Mouse (Mus musculus) ES-E14 (cell line): ENCODE data around the gene Slc30a3. TPM values are rescaled to one million over a fixed set of nuclear protein-coding genes. Genes with fewer than 3 reads are reported as not detected.

ENCODE experiments used
- DNase-seq: peaks from one replicate; pipeline ENCODE4 v3.0.0-alpha.2; 2013; ENCODE audit warnings: low read depth, low spot score
- H3K27ac ChIP-seq: 2 replicates; pipeline ENCODE4 v1.5.1; 2012; ENCODE audit warnings: low read depth, mild to moderate bottlenecking, low read length, moderate library complexity, mixed read lengths; ENCODE audit not compliant: poor library complexity, insufficient read depth, severe bottlenecking
- H3K36me3 ChIP-seq: 2 replicates; pipeline ENCODE4 v1.6.1; 2012; ENCODE audit warnings: mild to moderate bottlenecking, low read length, moderate library complexity, mixed read lengths; ENCODE audit not compliant: control insufficient read depth, poor library complexity, insufficient read depth, severe bottlenecking
- H3K4me1 ChIP-seq, 2 experiments: fragments of 150-350 bp in 1 of 2; sonication (generic) in 1 of 2; 2 replicates each; pipeline ENCODE4 v1.6.1; 2012; ENCODE audit warnings: low read length in 2 of 2, mild to moderate bottlenecking in 1 of 2, mixed read lengths in 1 of 2; ENCODE audit not compliant: control insufficient read depth in 2 of 2, insufficient read depth in 2 of 2, poor library complexity in 1 of 2
- H3K4me3 ChIP-seq, 2 experiments: fragments of 150-350 bp in 1 of 2; sonication (generic) in 1 of 2; 2 replicates each; pipeline ENCODE4 v1.5.1; 2012; ENCODE audit warnings: low read length in 2 of 2, low read depth in 1 of 2, mild to moderate bottlenecking in 1 of 2, mixed read lengths in 1 of 2; ENCODE audit not compliant: insufficient read depth in 1 of 2, poor library complexity in 1 of 2, severe bottlenecking in 1 of 2
- H3K9ac ChIP-seq: 2 replicates; pipeline ENCODE4 v1.6.1; 2012; ENCODE audit warnings: low read depth, mild to moderate bottlenecking, low read length, mixed read lengths; ENCODE audit not compliant: poor library complexity, insufficient read depth, severe bottlenecking
- H3K9me3 ChIP-seq: fragments of 150-350 bp; sonication (generic); 2 replicates; pipeline ENCODE4 v1.6.1; 2012; ENCODE audit warnings: low read depth, mild to moderate bottlenecking, low read length; ENCODE audit not compliant: control insufficient read depth, insufficient read depth
- CHD2 ChIP-seq: IDR thresholded peaks from 2 replicates; pipeline ENCODE4 v1.6.1; 2014; ENCODE audit warnings: mild to moderate bottlenecking, low read depth, low read length, inconsistent platforms
- HCFC1 ChIP-seq: IDR thresholded peaks from 2 replicates; pipeline ENCODE4 v1.6.1; 2012; ENCODE audit warnings: low read length, inconsistent platforms, borderline replicate concordance; ENCODE audit not compliant: insufficient read depth
- MAFK ChIP-seq: IDR thresholded peaks from 2 replicates; pipeline ENCODE4 v1.6.1; 2014; ENCODE audit warnings: mild to moderate bottlenecking, low read depth, low read length, inconsistent platforms; ENCODE audit not compliant: insufficient read depth
- ZC3H11A ChIP-seq: IDR thresholded peaks from 2 replicates; pipeline ENCODE4 v1.6.1; 2012; ENCODE audit warnings: low read depth, mild to moderate bottlenecking, inconsistent platforms, low read length, borderline replicate concordance
- ZNF384 ChIP-seq: IDR thresholded peaks from 2 replicates; pipeline ENCODE4 v1.6.1; 2012; ENCODE audit warnings: low read depth, low read length, inconsistent platforms
- in situ Hi-C, 2 experiments: fragments of 600-800 bp; cut with MboI; formaldehyde crosslinking; loops; one replicate each; pipeline ENCODE4 v1.15.1; 2025; ENCODE audit warnings: low sequenced_read_pairs in 2 of 2, inconsistent platforms in 1 of 2; ENCODE audit not compliant: unreplicated experiment in 2 of 2
- total RNA-seq: library from RNA; depleted of rRNA; stranded (reverse); fragments of 300-350 nt; gene quantifications from 2 replicates; pipeline ENCODE4 v1.2.3, GENCODE M21; 2012

Slc30a3 gene
- total RNA-seq, 1 experiment, result 1.5 TPM

DNA sequence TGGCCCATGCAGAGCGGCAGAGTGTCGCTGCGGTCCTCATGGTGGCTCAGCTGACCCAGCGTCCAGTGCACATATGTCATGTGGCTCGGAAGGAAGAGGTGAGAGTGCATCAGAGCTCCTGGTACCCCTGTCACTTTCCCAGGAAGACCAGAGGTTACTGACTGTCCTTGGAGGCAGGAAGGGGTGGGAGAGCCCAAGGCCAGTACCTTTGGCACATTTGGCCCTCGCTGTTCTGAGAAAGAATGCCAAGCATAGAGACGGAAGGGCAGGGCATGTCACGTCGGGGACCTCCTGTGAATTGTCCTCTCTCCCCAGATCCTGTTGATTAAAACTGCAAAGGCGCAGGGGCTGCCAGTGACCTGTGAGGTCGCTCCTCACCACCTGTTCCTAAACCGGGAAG, 34.9 kb downstream of the Slc30a3 start:
- H3K27ac ChIP-seq, result no peak overlapping the region
- peaks cover 0 to 2% of the 10 kb centered on the region in 2 experiments; a peak in 1 of 4 replicates for H3K4me1 ChIP-seq
- H3K4me3 ChIP-seq, result no peak overlapping the region
- H3K9ac ChIP-seq, result no peak overlapping the region
- DNase-seq, result no peak
- H3K9me3 ChIP-seq, result no peaks in the 10 kb centered on the region
- H3K36me3 ChIP-seq, result peaks cover 92% of the 10 kb centered on the region
- in situ Hi-C loops, result no loop called here
- no peak for TF ChIP-seq HCFC1
- no peak for TF ChIP-seq ZC3H11A
- no peak for TF ChIP-seq MAFK
- no peak for TF ChIP-seq ZNF384
- TF ChIP-seq CHD2, result no peak

DNA sequence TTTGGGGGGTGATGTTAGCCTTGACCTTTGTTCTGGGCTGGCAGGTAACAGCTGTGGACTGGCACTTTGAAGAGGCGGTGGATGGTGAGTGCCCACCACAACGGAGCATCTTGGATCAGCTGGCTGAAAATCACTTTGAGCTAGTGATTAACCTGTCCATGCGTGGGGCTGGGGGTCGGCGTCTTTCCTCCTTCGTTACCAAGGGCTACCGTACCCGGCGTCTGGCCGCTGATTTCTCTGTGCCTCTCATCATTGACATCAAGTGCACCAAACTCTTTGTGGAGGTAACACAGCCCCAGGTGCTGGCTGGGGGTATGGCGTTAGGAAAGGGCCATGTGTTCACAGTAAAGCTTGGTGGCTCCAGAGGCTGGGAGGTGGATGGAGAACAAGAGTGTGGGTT, 36.2 kb downstream of the Slc30a3 start:
- H3K9ac ChIP-seq, result no peak overlapping the region
- in situ Hi-C loops, result no loop called here
- H3K36me3 ChIP-seq, result peaks cover 92% of the 10 kb centered on the region

DNA sequence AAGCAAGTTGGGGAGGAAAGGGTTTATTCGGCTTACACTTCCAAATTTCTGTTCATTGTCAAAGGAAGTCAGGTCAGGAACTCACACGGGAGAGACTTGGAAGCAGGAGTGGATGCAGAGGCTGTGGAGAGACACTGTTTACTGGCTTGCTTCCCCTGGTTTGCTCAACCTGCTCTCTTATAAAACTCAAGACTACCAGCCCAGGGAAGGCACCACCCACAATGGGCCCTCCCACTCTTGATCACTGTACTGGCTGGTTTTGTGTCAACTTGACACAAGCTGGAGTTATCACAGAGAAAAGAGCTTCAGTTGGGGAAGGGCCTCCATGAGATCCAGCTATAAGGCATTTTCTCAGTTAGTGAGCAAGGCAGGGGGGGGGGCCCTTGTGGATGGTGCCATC, 37.0 kb downstream of the Slc30a3 start:
- Histone ChIP-seq H3K4me3 (no peak overlapping the region), H3K4me1 (no peaks in the 10 kb centered on the region; a peak in 1 of 4 replicates), H3K9ac (no peak overlapping the region), H3K9me3 (no peaks in the 10 kb centered on the region), H3K27ac (no peak overlapping the region), H3K36me3 (peaks cover 91% of the 10 kb centered on the region)
- no peak for DNase-seq
- in situ Hi-C loops, result no loop called here
- TF ChIP-seq HCFC1, result no peak
- TF ChIP-seq ZC3H11A, result no peak
- TF ChIP-seq CHD2, result no peak
- no peak for TF ChIP-seq MAFK
- TF ChIP-seq ZNF384, result no peak

More for the DNA sequence above, 36.2 kb downstream of the Slc30a3 start:
- no peaks in the 10 kb centered on the region; a peak in 1 of 4 replicates for H3K4me1 ChIP-seq
- H3K4me3 ChIP-seq, result no peak overlapping the region
- H3K9me3 ChIP-seq, result no peaks in the 10 kb centered on the region
- no peak for DNase-seq
- H3K27ac ChIP-seq, result no peak overlapping the region; the same call in 1 of the 2 replicates
- TF ChIP-seq ZNF384, result no peak
- TF ChIP-seq MAFK, result no peak
- no peak for TF ChIP-seq ZC3H11A
- TF ChIP-seq HCFC1, result no peak
- TF ChIP-seq CHD2, result no peak

GRCm38 (mm10) chr5:31069810-31070209, 38.2 kb downstream of the Slc30a3 start:
- no peak overlapping the region for H3K4me3 ChIP-seq
- H3K4me1 ChIP-seq, result no peaks in the 10 kb centered on the region; a peak in 1 of 4 replicates
- H3K36me3 ChIP-seq, result peaks cover 87% of the 10 kb centered on the region
- no peak overlapping the region for H3K9ac ChIP-seq
- no peak for DNase-seq
- no peak overlapping the region for H3K27ac ChIP-seq
- no peak for TF ChIP-seq MAFK
- no peak for TF ChIP-seq ZC3H11A
- in situ Hi-C loops, result no loop called here
- H3K9me3 ChIP-seq, result no peaks in the 10 kb centered on the region

- in situ Hi-C loops, result no loop called here
These were observed 52.6 kb downstream of the Slc30a3 start for GRCm38 (mm10) chr5:31055216-31056140.

More at GRCm38 (mm10) chr5:31055216-31056140, 52.6 kb downstream of the Slc30a3 start:
- peak overlapping the region; percentile 43; the same call in 1 of the 2 replicates for H3K27ac ChIP-seq
- TF ChIP-seq CHD2 (peak; percentile 87), MAFK (no peak)
- peaks cover 28% of the 10 kb centered on the region for H3K36me3 ChIP-seq
- H3K4me1 ChIP-seq, result no peaks in the 10 kb centered on the region; a peak in 1 of 4 replicates
- no peak for DNase-seq
- peak overlapping the region; percentile 96 for H3K9ac ChIP-seq
- H3K9me3 ChIP-seq, result no peaks in the 10 kb centered on the region
- peak overlapping the region; percentile 88 to 95 for H3K4me3 ChIP-seq
